Mouse (Mus musculus) ES-Bruce4 (cell line): Measurements from ENCODE around the gene Thrap3.

Experiments
- CTCF ChIP-seq: IDR thresholded peaks from one replicate; pipeline ENCODE4 v1.8.1; 2011; ENCODE audit warnings: low read depth, low read length
- EP300 ChIP-seq: IDR thresholded peaks from 2 replicates; pipeline ENCODE4 v1.6.1; 2011; ENCODE audit warnings: low read depth, low read length; ENCODE audit not compliant: insufficient read depth

GRCm38 (mm10) chr4:126147533-126148160 is 54.9 kb downstream of the Thrap3 start, which contains the start of gene Eva1b:
- TF ChIP-seq CTCF (no peak), EP300 (0 out of 2 replicates have a peak, but pooled peaks have one; percentile 20)
